Mouse (Mus musculus) spleen, postnatal 14 days (tissue): ENCODE measurements around the gene Tmppe.
"Not testable (repeated sequence)": the region's sequence is repeated elsewhere in the genome, so short reads cannot be mapped to it uniquely, and the experiment has no call there.

Experiments
- DNase-seq, 2 experiments: peaks; one replicate each; pipeline ENCODE4 v3.0.0; 2021 to 2022; ENCODE audit warnings: low spot score in 2 of 2

The Tmppe gene

DNA sequence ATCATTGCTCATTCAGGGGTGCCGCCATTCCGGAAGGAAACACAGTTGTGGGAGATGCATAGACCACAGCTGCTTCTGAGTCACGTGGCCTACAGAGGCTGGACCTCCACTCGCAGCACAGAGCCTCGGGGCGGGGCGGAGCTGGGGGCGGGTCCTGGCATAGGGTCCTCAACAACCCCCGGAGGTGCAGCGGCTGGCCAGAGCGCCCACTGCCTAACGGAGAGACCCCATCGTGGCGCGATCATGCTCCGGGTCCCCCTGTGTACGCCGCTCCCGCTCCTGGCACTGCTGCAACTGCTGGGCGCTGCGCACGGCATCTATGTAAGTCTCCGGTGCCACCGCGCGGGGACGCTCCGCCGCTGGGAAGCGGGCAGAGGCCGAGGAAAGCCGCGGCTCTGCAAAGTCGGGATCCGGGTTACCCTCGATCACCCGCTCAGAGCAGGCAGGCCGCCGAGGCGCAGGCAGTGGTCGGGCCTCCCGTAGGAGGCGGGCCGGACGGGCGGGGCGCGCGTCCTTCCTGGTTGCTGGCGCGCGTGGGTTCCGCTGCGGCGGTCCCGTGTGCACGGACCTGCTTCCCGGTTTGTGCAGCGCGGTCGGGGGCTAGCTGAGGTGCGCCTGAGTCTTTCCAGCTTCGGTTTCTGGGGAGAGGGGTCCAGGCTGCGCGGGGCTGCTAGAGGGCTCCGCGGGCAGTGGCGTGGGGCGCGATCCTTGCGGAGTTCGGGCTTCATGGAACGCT lies at the start of gene Tmppe, which contains the start of gene Glb1:
Tmppe (plus strand) TSS at position 157 of the 736 bp plus-strand sequence.
Glb1 (plus strand) TSS at position 128 of the 736 bp plus-strand sequence.
- peak; percentile 49 to 66 for DNase-seq

- peak; percentile 23 to 33 for DNase-seq
Observed at GRCm38 (mm10) chr9:114367783-114368470, 33.0 kb upstream of the Tmppe start.

- DNase-seq, result no peak
Observed at GRCm38 (mm10) chr9:114368471-114368858, 32.4 kb upstream of the Tmppe start.

DNA sequence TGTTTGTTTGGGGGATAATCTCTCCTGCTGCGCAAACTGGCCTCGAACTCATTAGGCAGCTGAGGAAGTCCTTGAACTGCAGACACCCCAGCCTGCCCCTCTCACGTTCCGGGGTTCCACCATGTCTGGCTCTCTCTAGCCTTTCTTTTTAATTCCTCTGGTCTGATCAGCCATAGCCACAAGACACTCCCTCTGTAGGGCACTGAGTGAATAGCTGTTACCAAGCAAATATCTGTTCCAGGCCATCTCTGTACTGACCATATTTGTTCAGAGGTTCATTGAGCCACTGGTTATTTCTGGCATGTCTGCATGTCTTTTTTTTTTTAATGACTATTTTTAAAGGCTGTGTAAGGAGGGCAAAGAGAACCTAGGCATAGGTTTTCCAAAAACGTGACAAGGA lies 31.5 kb upstream of the Tmppe start:
- not testable (repeated sequence) for DNase-seq

- DNase-seq, result not testable (repeated sequence)
Observed at GRCm38 (mm10) chr9:114371717-114372116, 29.2 kb upstream of the Tmppe start.

DNA sequence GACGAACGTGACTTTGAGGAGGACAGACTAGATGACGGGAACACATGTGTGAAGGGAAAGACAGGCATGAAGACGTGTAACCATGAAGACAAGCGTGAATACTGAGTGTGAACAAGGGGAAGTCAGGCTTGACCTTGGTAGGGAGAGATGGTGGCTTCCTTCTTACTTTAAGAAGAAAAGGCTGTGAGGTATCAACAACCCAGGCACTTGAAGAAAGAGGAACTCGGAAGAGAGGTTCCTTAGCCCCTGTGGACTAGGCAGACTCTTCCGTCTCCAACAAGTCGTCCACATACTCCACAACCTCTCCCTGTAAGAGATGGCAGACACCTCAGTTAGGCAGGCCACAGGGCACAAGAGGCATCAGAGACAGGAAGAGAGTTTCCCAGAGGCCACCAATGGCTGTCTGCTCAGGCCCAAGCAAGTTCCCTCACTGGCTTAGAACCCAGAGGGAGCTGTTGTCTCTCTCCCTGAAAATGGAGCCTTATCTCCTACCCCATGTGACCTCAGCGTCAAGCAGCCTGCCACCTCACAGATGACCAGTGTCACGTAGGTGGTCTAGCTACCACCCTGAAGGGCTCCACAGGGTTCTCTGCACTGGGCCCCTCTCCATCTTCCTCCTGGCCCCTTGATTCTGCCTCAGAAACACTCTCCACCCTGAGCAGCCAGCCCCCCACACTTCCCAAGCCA lies 25.5 kb upstream of the Tmppe start:
- DNase-seq, result no peak

DNA sequence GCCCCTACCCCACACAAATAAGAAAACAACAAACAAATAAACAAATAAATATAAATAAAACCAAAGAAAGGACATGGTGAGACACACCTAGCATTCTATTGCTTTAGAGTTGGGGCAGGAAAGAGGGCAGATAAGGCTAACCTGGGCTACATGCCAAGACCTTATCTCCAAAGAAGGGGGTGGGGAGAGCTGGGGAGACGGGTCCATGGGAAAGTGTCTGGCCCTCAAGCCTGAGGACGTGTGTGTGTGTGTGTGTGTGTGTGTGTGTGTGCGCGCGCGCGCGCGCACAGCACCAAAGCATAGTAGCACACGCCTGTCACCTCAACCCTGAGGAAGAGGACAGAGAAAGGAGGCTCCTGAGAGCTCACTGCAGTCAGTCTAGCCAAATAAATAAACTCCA lies 23.7 kb upstream of the Tmppe start:
- DNase-seq, result no peak

DNA sequence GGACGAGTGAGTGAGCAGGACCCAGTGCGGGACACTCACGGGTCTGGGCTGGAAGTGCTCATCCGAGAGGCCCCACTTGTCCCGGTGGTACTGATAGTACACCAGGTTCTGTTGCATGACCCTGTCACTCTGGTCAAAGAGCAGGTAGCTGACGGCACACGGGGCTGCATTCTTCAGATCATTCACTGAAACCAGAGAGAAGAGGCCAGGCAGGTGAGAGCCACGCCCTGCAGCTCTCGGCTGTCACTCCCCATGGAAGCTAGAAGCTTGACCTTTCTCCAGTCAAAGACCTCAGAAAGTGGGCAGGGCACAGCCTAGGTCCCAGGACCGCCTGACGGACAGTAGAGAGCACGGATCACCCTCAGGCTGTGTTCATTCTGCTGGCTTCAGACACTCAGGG lies 21.0 kb upstream of the Tmppe start:
- no peak for DNase-seq

DNA sequence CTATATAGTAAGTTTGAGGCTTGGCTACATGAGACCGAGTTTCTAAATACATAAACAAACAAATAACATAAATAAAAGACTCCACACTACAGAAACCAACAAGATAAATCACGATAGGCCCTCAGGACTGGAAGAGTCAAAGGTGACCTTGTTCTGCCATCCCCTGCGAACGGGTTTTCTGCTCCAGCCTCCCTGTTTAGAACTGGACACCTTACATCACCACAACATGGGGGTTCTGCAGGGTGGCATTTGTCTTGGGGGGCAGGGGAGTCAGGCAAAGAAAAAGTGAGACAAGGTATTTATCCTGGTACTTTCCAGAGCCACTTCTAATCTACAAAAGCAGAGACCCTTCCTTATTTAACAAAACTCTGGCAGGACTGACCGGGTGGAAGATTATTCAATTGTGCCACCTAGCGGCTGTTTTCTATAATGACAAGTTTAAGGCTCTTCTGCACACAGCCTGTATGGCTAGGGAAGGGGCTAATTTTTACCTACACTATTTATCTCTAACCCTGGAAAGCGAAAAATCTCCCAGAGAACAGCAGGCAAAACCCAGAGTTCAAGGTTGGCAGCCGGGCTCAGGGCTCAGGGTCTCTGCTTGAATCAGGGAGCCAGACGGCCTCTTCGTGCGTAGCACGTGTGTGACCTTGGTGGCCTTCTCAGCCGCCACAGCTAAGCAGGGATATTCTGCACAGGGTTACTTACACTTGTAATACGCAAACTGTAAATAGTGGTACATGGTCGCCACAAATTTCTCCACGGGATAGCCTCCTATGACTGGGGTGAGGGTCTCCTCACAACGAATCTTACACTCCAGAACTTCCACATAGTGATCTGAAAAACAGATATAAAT lies 19.8 kb upstream of the Tmppe start:
- no peak for DNase-seq

GRCm38 (mm10) chr9:114382936-114383710 lies 17.8 kb upstream of the Tmppe start:
- no peak for DNase-seq

DNA sequence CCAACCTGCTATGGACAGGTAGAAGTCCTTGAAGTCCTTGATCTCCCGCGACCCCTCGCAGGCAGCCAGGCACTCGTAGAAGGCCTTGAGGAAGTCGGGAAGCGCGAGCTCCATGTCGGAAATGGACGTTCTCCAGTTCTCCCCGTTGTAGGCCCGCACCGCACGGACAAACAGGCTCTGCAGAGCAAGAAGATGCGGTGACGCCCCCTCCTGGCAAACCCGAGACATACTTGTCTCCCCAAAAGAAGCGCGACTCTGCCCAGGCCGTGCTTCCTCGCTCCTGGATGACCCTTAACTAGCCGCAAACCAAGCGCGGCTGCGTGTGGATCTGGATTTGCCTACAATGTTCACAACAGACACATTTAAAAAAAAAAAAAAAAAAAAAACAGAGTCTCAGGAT lies 16.2 kb upstream of the Tmppe start:
- no peak for DNase-seq

- DNase-seq, result no peak
Observed at GRCm38 (mm10) chr9:114385160-114385559, 15.7 kb upstream of the Tmppe start.

- no peak for DNase-seq
Observed at GRCm38 (mm10) chr9:114387086-114387485, 13.8 kb upstream of the Tmppe start.

- DNase-seq, result no peak
Observed at GRCm38 (mm10) chr9:114388288-114388687, 12.6 kb upstream of the Tmppe start.

GRCm38 (mm10) chr9:114388701-114389370 lies 12.1 kb upstream of the Tmppe start:
- no peak for DNase-seq

DNA sequence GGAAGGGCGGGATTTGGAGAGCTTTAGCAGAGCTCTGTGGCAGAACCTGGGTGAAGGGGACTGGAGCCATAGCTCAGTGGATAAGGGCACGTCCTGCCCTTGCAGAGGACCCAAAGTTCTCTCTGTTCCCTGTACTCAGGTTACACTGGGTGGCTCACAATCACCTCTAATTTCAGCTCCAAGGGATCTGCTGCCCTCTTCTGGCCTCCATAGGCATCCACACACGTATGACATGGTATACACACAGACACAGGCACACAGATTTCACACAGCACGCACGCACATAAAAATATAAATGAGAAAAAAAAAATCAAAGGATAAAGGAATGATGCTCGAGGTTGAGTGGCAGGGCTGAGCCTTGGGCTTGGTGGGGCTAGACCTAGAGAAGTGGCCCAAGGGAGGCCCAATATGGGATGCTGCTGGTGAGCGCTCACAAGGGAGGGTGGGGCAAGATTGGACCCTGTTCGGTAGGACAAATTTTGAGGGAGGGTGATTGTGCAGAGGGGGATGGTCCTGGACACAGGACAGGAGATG lies 11.5 kb upstream of the Tmppe start:
- no peak for DNase-seq

- peak; percentile 22 to 40 for DNase-seq
Observed at GRCm38 (mm10) chr9:114389905-114390748, 10.8 kb upstream of the Tmppe start, which contains the start of gene Crtap. Crtap (minus strand) TSS chr9:114390675.

DNA sequence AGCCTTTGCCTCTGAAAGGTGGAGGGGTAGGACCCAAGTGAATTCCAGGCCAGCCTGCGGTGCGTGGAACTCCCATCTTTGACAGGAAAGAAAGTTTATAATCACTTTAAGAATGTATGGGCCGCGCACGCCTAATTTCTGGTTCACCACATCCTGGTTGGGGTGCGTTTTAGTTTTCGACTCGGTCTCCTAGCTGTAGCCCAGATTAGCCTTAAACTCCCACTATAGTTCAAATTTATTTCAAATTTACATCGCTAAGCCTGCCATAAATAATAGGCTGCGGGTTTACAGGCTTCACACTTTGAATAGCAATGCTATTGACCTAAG lies 10.2 kb upstream of the Tmppe start:
- DNase-seq, result no peak

DNA sequence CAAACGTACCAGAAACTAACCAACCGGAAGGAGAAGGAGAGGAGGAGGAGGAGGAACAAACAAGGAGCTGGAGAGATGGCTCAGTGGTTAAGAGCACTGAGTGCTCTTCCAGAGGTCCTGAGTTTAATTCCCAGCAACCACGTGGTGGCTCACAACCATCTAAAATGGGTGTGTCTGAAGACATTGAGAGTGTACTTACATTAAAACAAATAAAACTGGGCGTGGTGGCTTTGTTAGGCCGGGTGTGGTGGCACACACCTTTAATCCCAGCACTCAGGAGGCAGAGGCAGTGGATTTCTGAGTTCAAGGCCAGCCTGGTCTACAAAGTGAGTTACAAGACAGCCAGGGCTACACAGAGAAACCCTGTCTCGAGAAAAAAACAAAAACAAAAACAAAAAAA lies 6.8 kb upstream of the Tmppe start:
- not testable (repeated sequence) for DNase-seq
